Mouse (Mus musculus): ENCODE data around the gene Alpk1.

Alpk1 gene

GRCm38 (mm10) chr3:127694802-127695771 is 85.2 kb downstream of the Alpk1 start:
- DNase-seq (ENCODE audit: low spot score in 2 of 2), result no peak

DNA sequence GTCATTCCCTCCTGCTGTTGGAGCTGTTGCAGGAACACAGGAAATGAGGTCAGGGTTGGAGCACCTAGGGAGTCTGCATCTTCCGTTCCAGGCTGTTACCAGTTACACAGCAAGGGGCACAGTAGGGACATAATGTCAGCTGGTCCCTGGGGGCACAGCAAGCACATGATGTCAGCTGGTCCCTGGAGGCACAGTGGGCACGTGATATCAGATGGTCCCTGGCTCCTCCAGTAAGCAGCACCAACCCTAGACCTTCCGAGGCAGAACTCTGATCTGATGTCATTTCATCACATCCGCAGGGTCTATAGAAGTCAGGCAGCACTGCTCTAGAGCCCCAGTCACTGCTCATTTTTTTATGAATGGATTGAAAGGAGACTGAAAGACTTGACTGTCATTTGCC is 89.1 kb downstream of the Alpk1 start:
- DNase-seq (ENCODE audit: low spot score in 2 of 2), result no peak

DNA sequence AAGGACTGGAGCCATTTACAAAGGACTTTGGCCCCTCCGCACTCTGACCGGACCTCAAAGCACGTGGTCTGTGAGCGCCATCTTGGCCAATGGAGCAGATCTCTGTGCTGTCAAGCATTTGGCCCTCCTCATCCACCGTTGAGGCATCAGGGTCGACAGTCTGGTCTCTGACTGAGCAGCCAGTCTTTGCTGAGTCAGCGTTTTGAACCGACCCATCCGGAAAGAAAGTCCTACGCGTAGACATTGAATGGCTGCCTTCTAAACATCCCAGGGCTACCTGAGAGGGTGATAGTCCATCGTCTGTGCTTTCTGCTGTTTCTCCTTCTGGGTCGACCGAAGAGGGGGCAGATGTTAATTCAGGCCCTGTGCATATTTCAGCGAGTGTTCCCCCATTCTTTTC is 100.6 kb downstream of the Alpk1 start:
- no peak for DNase-seq (ENCODE audit: low spot score in 2 of 2)

- no peak for DNase-seq (ENCODE audit: low spot score in 2 of 2)
Measured at GRCm38 (mm10) chr3:127661646-127662531, 118.4 kb downstream of the Alpk1 start.

- no peak for DNase-seq (ENCODE audit: low spot score in 2 of 2)
Measured at GRCm38 (mm10) chr3:127660712-127661111, 119.6 kb downstream of the Alpk1 start.

DNA sequence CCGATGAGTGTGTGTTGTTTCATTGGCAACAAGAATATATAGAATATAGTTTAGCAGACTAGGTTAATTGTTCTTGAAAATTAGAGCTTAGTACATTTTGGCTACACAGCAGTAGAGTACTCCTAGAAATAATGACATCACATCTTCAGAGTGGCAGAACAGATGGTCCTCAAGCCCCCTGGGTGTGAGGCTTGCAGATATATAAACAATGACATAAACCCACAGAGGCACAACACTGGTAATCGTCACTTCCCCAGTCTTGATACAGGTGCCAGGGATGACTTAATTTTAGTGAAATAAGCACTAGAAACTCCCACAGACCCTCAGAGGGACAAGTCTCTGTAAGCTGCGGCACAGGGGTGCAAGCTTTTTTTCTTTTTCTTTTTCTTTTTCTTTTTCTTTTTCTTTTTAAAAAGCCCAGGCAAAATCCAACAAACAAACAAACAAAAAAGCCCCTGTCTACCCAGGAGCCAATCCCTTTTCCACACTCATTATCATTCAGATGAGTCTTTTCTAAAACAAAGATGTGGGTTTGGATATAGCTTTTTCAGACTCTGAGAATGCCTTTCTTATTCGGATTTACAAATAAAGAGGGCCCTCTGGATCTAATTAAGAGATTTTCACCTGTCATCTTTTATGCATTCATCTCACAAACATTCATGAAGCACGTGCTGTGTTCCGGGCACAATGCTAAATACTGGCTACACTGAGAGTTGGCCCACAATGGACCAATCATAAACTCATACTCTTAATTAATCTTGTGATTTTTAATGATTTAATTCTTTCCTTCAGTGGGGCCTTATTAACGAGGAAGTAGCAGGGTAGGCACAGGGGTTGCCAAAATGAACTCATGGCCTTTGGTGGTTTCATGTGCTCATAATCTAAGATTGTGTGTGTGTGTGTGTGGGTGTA is 128.3 kb downstream of the Alpk1 start:
- DNase-seq (ENCODE audit: low spot score in 2 of 2), result no peak

DNA sequence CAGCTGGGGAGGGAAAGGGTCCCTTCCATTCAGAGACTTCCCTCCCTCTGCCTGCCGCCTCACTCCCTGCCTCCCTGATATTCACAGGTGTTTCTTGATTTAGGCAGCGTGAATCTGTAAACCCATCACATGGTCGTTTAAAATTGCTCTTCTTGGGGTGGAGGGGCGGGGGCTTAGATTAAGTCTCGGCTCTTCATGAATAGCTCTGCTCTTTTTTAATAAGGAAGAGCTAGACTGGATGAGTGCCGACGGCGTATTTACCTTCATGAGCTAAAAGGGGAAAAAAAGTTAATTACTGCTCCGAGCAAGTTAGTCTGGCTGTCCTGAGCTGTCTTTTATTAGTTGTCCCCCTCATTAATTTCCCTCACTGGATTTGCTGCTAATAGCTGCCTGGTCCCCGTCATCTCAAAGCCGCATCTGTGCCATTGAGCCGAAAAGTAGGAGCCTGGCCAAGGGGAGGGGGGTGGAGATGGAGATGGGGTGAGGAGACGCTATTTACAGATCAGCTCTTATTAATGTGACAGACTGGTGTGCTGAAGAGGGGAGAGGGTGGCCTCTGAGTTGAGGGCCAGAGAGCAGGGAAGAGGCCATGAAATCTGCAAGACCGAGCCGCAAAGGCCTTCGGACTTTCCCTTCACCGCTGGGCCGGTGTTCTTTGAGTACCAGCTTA is 134.0 kb downstream of the Alpk1 start:
- DNase-seq (ENCODE audit: low spot score in 2 of 2), result no peak

DNA sequence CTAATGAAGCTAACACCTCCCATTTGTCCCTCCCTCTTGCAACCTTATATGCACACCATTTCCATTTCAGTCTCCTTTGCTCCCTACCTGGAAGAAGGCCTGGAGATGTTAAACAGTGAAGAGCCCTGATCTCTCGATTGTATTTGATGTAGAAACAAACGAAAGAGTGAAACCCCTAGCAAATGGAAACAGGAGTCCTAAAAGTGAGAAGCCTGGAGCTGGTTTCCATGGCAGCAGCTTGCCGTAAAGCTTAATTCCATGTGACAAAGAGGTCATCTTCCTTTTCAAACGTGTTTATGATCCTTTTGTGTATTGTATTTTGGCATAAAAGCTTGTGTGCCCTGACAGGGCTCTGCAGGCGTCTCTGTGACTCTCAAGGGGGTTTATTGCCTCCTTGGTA is 138.1 kb downstream of the Alpk1 start:
- DNase-seq (ENCODE audit: low spot score in 2 of 2), result no peak

GRCm38 (mm10) chr3:127640762-127641700 is 139.3 kb downstream of the Alpk1 start:
- no peak for DNase-seq (ENCODE audit: low spot score in 2 of 2)

DNA sequence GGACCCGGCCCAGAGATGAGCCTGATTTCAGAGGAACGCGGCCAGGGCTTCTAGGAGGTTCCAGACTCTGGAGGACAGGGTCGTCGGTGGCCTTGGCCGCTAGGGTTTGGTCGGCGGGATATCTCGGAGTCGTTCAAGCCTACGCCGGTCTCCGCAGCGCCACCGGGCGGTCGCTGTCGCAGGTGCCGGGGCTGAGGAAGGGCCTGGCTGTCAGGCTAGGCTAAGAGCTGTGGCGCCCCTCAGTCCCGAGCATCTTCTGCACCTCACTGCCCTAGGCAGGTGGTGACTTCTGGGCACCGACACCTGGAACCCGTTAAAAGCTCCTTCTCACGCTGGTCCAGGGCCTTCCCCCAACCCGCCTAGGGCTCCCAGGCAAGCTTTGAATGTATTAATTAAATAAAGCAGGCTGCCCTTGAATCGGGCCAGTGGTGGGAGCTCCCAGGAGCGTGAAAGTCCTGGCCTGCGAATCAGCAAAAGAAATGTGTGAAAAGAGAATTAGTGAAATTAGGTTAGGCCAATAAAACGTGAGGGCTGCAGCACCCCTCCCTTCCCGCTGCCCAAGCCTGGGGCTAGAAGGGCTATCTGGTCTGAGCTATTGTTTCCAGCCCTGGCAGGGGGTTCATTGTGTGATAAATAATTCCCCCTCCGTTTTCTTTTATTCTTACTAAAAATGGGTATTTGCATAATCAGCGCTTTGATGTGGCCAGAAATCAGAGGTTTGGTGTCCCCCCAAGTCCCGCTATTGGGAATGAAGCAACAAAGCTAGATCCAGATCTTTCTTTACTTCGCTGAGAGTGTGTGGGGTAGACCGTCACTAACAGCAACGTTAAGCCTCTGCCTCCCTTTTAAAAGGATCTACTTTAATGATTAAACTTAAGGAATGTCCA is 140.2 kb downstream of the Alpk1 start:
- peak; percentile 38 to 80 for DNase-seq (ENCODE audit: low spot score in 2 of 2)

DNA sequence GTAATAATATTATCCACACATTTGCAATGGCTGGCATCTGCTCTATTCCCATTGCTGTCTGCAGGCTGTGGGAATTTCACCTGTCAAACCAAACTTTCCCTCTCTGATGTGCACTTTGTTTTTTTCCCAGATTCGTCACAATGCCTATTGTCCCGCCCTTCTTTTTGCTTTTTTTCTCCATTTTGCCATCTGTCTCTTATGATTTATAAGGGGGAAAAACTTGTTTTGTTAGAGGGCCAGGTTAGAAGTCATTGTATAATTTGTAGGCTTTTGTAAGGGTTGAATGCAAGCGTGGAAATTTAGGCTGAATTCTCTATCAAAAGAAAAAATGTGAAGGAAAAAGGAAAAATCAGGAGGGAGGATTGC is 145.4 kb downstream of the Alpk1 start:
- peak in 1 of 2 experiments; percentile 17 for DNase-seq (ENCODE audit: low spot score in 2 of 2)

DNA sequence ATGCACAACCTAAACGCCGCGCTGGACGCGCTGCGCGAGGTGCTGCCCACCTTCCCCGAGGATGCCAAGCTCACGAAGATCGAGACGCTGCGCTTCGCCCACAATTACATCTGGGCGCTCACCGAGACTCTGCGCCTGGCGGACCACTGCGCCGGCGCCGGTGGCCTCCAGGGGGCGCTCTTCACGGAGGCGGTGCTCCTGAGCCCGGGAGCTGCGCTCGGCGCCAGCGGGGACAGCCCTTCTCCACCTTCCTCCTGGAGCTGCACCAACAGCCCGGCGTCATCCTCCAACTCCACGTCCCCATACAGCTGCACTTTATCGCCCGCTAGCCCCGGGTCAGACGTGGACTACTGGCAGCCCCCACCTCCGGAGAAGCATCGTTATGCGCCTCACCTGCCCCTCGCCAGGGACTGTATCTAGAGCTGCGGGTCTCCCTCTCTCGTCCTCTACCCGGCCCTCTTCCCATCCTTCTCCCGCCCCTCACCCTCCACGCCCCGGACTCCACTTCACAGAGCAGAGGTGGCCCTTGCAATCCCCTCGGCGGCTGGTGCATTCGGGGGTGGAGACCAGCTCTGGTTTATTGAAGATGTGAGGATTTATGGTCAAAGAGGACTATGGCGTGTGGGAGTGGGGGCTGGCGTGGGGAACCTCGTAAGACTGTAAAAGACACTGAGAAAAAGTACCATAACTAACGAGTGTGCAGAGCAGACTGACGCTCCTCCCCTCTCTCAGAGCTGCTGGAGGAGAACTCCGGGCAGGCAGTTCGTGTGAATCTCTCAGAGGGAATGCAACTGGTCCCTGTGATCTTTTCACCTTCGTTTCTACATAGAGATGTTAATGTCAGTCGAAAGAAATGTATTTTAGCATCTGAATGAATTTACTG is 146.0 kb downstream of the Alpk1 start:
- DNase-seq (ENCODE audit: low spot score in 2 of 2), result peak; percentile 62 to 91

DNA sequence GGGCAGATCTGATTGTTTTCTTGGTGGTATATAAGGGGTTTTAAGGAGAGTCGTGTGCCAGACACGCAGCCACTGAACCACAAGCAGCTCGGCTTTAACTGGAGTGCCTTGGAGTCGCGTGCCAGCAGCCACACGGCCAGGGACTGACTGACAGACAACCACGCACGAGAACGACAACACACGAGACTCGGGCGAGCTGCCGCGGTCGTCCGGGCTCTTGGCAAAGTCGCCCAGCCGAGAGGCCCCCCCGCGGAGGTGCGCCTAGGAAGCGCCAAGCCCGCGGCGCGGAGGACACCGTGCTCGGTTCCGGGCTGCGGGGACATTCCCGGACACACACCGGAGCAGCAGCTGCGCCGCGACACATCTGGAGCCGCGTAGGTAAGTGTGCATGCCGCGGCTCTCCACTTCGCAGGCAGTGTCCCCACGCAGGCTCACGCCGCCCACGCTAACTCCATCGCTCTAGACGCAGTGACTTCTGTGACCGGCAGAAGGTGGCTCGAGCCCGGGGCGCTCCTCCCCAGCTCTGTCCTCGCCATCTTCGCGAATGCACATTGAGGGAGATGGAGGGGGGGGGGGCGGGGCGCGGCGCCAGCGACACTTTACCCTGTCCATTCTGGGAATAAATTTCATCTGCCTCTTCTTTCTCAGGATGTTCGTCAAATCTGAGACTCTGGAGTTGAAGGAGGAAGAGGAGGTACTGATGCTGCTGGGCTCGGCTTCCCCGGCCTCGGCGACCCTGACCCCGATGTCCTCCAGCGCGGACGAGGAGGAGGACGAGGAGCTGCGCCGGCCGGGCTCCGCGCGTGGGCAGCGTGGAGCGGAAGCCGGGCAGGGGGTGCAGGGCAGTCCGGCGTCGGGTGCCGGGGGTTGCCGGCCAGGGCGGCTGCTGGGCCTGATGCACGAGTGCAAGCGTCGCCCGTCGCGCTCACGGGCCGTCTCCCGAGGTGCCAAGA is 147.0 kb downstream of the Alpk1 start, which contains the start of gene Neurog2:
Neurog2 (plus strand) TSS at position 56 of the 953 bp plus-strand sequence.
- DNase-seq (ENCODE audit: low spot score in 2 of 2), result peak in 1 of 2 experiments; percentile 68

GRCm38 (mm10) chr3:127632531-127632930 is 147.8 kb downstream of the Alpk1 start:
- no peak for DNase-seq (ENCODE audit: low spot score in 2 of 2)

- no peak for DNase-seq (ENCODE audit: low spot score in 2 of 2)
Measured at GRCm38 (mm10) chr3:127631582-127631981, 148.7 kb downstream of the Alpk1 start.

GRCm38 (mm10) chr3:127630735-127631372 is 149.5 kb downstream of the Alpk1 start:
- DNase-seq (ENCODE audit: low spot score in 2 of 2), result no peak

All from spleen, postnatal 4 days (tissue).